Mouse (Mus musculus): Measurements from ENCODE around the gene Map3k12.

The Map3k12 gene

DNA sequence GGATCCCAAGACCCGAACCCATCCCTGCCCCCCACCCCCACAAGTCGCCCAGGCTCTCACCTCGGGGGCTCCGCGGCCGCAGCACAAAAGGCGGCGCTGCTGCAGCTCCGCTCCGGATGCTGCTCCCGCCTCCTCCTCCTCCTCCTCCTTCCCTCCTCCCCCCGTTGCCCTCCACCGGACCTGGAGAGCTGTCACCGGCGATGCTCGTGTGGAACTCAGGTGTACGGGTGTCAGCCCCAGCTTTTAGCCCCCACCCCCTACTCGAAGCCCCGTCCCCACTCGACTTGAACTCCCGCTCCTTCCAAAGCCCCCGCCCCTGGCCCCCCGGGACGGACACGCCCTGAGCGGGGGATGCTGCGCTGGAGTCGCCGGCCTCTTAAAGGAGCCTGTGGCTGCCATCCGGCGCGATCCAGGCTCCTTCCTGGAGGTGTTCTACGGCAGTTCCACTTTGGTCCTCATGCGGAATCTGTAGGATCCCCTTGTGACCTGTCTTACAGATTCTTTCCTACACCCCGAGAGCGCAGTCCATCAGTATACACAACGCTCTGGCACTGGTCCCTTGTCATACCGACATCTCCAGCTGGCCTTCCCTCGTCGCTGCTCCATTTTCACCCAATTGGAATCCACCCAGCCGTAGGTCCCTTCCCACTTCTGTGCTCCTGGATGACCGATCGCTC lies at the start of gene Map3k12:
TSS of gene Map3k12 (minus strand) at position 337 of the 677 bp plus-strand sequence.
- DNase-seq (ENCODE audit: low read depth, low spot score) = peak; percentile 75

DNA sequence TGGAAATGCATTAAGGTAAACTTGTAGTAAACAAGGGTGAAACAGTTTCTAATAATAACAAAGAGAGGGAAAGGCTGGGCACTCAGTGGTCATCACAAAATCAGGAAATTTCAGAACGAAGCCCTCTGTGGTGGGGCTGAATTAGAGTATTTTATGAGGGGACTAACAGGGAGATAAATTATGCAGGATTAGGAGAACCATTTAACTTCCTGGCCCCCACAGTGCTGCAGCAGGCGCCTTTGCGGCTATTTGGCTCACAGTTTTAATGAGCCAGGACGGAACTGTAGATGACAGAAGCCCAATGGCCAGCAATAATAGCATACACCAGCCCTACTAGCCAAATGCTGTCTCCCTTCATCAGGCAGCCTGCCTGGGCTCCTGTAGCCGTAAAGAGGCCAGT lies 46.8 kb upstream of the Map3k12 start:
- no peak for DNase-seq (ENCODE audit: low read depth, low spot score)

DNA sequence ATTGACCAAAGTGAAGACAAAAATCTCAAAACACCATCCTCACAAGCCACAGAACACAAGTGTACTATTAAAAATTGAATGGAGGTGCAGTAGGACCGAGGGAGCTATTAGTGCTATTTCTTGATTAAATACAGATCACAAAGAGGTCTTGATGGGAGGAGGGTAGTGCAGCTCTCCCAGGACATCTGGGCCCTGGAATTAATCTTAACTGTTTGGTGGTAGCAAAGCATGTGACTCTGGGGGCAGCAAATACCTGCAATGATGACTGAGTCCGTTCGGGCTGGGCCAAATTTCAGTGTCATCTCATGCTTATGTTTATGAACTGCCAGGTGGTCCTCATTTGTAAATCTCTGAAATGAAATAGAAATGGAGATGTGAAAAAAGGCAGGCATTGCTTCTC lies 46.2 kb upstream of the Map3k12 start:
- no peak for DNase-seq (ENCODE audit: low read depth, low spot score)

- DNase-seq (ENCODE audit: low read depth, low spot score) = no peak
Measured at GRCm38 (mm10) chr15:102562491-102562890, 45.6 kb upstream of the Map3k12 start.

DNA sequence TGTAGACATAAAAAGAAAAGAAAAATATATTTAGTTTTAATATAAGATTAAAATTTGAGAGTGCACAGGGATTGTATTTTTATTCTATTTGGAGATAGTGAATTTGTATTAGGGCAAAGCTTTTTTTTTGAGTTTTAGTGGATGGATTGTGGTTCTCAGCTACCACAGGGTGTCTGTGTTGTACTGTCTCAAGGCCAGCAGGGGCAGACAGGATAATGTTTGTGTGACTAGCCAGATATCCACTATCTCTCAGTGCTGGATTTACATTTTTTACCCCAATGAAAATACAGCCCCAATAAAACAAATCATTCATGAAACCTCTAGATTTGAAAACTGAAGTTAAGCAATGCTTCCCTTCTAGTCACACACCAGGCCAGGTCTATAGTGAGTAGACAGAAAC lies 40.7 kb upstream of the Map3k12 start:
- DNase-seq (ENCODE audit: low read depth, low spot score) = no peak

- peak; percentile 5 for DNase-seq (ENCODE audit: low read depth, low spot score)
Measured at GRCm38 (mm10) chr15:102555581-102555980, 38.7 kb upstream of the Map3k12 start.

DNA sequence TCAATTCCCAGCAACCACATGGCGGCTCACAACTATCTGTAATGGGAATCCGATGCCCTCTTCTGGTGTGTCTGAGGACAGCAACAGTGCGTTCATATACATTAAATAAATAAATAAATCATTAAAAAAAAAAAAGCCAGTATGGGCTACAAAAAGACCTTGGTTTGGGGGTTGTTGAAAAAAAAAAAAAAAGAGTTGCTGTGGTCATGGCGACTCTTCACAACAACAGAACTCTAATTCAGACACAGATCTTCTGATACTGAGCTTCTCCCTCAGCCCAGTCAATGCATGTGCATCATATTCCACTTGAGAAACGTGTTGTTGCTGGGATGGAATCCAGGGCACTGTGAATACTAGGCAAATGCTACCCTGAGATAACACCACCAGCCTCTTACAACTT lies 35.7 kb upstream of the Map3k12 start:
- DNase-seq (ENCODE audit: low read depth, low spot score) = no peak

DNA sequence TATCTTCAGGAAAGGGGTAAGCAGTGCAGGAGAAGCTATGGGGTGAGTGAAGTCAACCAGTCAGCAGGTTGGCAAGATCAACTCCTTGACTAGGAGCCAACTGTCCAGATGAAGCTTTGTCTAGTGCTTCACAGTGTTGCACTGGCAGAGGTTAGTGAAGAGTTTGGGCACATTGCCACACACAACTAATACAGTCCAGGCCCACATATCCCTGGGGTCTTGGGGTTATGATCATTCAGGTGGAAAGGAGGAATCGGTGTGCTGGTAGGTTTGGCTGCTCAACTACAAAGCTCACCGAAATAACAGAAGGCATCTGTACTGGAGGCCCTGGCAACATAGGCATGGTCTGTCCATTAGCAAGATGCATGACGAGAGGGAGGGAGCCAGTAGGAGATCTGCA lies 30.6 kb upstream of the Map3k12 start:
- no peak for DNase-seq (ENCODE audit: low read depth, low spot score)

DNA sequence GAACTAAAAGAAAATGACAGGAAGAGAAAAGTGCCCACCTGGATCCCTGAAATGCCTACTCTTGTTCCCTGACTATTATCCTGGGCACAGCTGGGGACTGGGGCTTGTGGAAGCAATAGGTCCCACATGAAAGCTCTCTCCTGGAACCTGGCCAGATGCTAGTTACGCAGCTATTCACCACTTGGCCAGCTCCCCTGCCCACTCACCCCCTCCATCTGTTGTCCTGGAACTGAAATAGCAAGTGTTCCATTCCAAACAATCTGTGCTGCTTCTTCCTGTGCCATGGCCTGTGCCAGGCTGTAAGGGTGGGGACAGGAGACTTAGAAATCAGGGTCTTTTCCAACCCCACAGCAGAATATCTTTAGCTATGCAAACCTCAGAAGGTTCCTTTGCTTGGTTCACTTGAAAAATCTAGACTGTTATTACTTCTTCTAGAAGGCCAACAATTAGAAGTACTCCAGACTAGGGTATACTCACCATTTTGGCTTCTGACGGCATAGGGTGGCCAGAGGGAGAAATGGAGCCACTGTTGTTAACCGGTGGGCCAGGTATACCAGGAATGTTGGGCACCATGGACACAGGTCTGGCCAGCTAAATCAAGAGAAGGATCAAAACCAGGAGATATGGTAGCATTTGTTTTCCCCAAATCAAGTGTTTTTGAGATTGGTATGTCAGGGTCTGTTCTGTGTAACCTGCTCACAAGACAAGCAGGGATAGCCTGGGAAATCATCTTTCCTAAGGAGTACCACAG lies 30.0 kb upstream of the Map3k12 start:
- no peak for DNase-seq (ENCODE audit: low read depth, low spot score)

GRCm38 (mm10) chr15:102546246-102546645 lies 29.4 kb upstream of the Map3k12 start:
- no peak for DNase-seq (ENCODE audit: low read depth, low spot score)

GRCm38 (mm10) chr15:102544801-102545200 lies 27.9 kb upstream of the Map3k12 start:
- DNase-seq (ENCODE audit: low read depth, low spot score) = no peak

DNA sequence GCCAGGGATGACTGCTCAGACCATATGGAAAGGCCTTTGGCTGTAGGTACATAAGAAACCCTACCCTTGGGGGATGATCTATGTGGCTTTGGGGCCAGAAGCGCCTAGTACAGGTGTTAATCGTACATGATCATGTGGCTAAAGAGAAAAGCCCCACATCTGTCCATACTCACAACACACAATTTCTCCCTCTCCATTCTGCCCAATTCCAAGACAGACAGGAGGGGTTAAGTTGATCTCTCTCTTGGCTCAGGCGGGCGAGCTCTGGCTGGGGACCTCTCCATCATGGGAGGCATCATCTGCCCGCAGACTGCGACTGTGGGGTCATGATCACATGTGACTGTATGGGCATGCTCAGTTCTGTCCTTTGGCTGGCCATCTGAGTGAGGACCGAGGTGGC lies 17.1 kb upstream of the Map3k12 start:
- no peak for DNase-seq (ENCODE audit: low read depth, low spot score)

DNA sequence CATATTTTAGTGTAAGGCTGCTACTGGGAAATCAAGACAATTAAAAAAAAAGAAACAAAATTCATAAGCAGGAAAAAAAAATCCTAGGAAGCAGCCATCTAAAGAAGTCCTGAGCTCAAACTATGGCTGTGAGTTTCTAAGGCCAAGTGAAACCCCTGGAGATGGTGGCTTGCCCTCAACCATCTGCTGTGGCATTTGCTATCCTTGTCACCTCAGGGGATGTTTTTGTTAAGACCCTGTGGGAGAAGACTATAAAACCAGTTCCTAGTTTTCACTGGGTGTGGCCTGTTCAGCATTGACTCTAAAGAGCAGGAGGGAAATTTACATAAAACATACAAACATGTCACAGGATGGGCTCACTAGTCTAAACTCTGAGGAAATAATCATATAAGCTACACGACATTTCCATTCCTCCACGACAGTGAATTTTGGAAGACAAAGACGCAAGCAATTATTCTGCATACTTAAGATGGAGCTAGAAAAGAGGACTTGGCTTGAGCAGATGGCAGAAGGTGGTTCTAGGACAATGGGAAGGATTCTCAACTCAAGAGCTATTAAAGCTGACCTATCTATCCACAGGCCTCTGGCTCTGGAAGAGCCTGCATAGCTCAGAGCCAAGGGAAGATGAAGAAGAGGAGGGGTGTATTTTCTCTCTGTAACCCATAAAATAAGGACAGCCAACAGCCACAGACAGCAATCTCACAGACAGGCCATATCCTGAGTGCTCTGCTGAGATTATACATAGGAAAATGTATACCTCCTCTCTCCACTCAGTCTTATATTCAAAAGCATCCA lies 15.4 kb upstream of the Map3k12 start:
- no peak for DNase-seq (ENCODE audit: low read depth, low spot score)

DNA sequence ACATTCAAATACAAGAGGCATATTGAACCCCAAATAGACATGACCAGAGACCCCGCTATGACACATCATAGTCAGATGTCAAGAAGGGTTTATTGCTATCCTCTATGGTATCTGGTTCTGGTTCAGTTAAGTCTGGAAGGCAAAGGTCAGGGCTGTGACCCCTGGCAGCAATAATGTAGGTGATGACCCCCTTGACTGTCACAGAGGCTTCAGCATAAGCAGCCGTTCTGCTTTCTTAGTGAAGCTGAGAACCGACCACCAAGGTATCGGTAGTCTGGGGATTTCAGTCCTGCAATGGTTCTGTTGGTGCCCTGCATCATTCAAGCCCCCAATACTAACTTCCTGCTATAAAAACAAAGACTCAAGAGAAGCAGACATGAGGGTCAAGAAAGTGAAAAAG lies 14.7 kb upstream of the Map3k12 start:
- no peak for DNase-seq (ENCODE audit: low read depth, low spot score)

- no peak for DNase-seq (ENCODE audit: low read depth, low spot score)
Measured at GRCm38 (mm10) chr15:102530566-102530965, 13.7 kb upstream of the Map3k12 start.

DNA sequence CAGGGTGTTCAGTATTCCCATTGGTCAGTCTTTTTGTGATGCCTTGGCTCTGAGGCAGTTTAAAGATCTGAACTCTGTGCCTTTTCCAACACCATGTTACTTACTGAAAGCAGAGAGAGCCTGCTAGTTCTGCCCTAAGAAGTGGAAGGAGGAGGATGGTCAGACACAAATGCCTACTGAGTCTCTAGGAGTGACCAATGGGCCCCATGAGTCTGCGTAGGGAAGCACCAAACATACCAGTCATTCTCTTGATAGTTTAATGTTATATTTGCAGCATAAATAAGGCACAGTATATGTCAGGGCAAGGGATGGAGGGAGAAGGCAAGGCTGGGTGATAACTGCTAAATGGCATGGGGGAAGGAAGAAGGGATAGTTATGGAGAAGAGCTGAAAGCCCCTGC lies 11.5 kb upstream of the Map3k12 start:
- no peak for DNase-seq (ENCODE audit: low read depth, low spot score)

- peak; percentile 50 for DNase-seq (ENCODE audit: low read depth, low spot score)
Measured at GRCm38 (mm10) chr15:102527936-102528335, 11.1 kb upstream of the Map3k12 start.

GRCm38 (mm10) chr15:102526111-102527002 lies 9.5 kb upstream of the Map3k12 start:
- DNase-seq (ENCODE audit: low read depth, low spot score) = no peak

DNA sequence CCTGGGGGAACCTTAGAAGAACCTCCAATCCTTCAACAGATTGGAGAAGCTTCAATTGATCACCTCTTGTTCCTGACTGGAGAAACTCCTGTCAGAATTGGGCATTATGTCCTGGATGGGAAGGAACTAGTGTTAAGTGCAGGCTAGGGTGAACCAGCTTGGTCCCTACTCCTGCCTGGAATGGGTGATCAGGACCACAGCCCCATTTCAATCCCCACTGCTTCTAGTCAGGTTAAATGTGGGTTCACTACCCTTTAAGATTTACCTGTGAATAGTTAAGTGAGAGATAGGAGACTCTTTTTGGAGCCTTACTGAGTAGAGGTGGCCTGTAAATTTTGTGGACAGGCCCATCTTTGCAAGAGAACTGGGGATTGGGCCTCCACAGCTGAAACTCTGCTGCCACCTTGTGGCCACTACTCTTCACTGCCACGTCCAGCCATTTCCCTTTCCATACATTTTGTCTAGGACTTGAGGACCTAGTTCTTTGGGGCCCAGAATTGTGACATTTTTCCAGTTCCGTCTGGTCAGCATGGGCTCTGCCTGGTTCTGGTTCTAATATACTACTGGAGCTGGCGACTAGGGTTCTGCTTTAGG lies 8.1 kb upstream of the Map3k12 start, which contains the start of gene Npff:
TSS of gene Npff (minus strand) at position 51 of the 594 bp plus-strand sequence.
- peak; percentile 70 for DNase-seq (ENCODE audit: low read depth, low spot score)

GRCm38 (mm10) chr15:102521480-102521879 lies 4.6 kb upstream of the Map3k12 start:
- DNase-seq (ENCODE audit: low read depth, low spot score) = no peak

DNA sequence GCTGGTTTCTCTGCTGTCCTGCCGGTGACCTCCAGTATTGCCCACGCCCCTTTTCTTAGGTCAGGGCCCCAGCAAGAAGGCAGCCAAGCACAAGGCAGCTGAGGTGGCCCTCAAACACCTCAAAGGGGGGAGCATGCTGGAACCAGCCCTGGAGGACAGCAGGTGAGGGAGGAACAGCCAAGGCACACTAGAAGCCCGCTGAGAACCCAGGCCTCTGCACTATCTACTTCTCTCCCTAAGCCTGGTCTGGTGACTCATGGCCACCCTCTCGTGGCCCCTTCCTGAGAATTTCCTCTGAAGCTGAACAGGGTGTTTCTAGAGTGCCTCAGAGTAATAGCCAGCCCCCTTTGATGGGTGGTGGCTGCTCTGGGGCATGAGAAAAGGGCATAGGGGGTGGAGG lies 3.6 kb upstream of the Map3k12 start:
- DNase-seq (ENCODE audit: low read depth, low spot score) = no peak
